Mouse (Mus musculus) spleen, adult 2 months (tissue): ENCODE results near the gene Slc35f3. TPM values are rescaled to one million over a fixed set of nuclear protein-coding genes. Genes with fewer than 3 reads are reported as not detected.

Experiments
- DNase-seq, 2 experiments: peaks; one replicate each; pipeline versions ENCODE4 v3.0.0 to v3.0.0-alpha.2; 2012 to 2021; ENCODE audit warnings: low spot score in 2 of 2, low read depth in 1 of 2
- H3K27ac ChIP-seq: fragments of 200-500 bp; 2 replicates; pipeline ENCODE4 v1.5.1; 2012; ENCODE audit warnings: low read length, inconsistent platforms; ENCODE audit not compliant: insufficient read depth
- H3K27me3 ChIP-seq: fragments of 200-500 bp; 2 replicates; pipeline ENCODE4 v1.6.1; 2012; ENCODE audit warnings: mild to moderate bottlenecking, moderate library complexity, low read length, inconsistent platforms; ENCODE audit not compliant: control insufficient read depth, insufficient read depth
- H3K36me3 ChIP-seq: fragments of 200-500 bp; 2 replicates; pipeline ENCODE4 v1.6.1; 2012; ENCODE audit warnings: mild to moderate bottlenecking, low read length, inconsistent platforms; ENCODE audit not compliant: control insufficient read depth, insufficient read depth
- H3K4me1 ChIP-seq: fragments of 200-500 bp; 2 replicates; pipeline ENCODE4 v1.6.1; 2011; ENCODE audit warnings: inconsistent platforms; ENCODE audit not compliant: control insufficient read depth, insufficient read depth, insufficient read length
- H3K4me3 ChIP-seq: fragments of 200-500 bp; 2 replicates; pipeline ENCODE4 v1.5.1; 2011; ENCODE audit warnings: mild to moderate bottlenecking, inconsistent platforms; ENCODE audit not compliant: insufficient read depth, insufficient read length; ENCODE audit errors: extremely low read depth
- CTCF ChIP-seq: fragments of 200-500 bp; IDR thresholded peaks from 2 replicates; pipeline ENCODE4 v1.5.1; 2011; ENCODE audit warnings: mild to moderate bottlenecking, inconsistent platforms; ENCODE audit not compliant: insufficient read depth, insufficient read length, insufficient replicate concordance; ENCODE audit errors: extremely low read depth
- POLR2A ChIP-seq: fragments of 200-500 bp; IDR thresholded peaks from 2 replicates; pipeline ENCODE4 v1.6.1; 2011; ENCODE audit warnings: low read depth, low read length, inconsistent platforms
- WGBS: fragments of 180-500 bp; shearing (Covaris S2); methylation state at CpG from one replicate; pipeline ENCODE4 v1.1.7; 2018; 5-methylcytosine and 5-hydroxymethylcytosine counted together
- polyA plus RNA-seq: library from polyadenylated mRNA; depleted of rRNA; stranded (reverse); fragments of >200 nt; gene quantifications from 2 replicates; pipeline ENCODE4 v1.2.3, GENCODE M21; 2012; rRNA removed

Slc35f3 gene
- polyA plus RNA-seq, 1 experiment, result not detected

GRCm38 (mm10) chr8:126422920-126423300 lies 124.6 kb downstream of the Slc35f3 start:
- 14% methylated on average over 9 of the region's 9 CpGs for WGBS
- Histone ChIP-seq H3K27me3 (no peaks in the 10 kb centered on the region), H3K4me3 (peak overlapping the region; percentile 96), H3K4me1 (peaks cover 5% of the 10 kb centered on the region), H3K36me3 (peaks cover 13% of the 10 kb centered on the region), H3K27ac (no peak overlapping the region)
- TF ChIP-seq POLR2A (no peak), CTCF (no peak)
- no peak for DNase-seq

GRCm38 (mm10) chr8:126424163-126424562 lies 125.8 kb downstream of the Slc35f3 start:
- Histone ChIP-seq H3K4me3 (no peak overlapping the region), H3K4me1 (peaks cover 5% of the 10 kb centered on the region), H3K36me3 (peaks cover 21% of the 10 kb centered on the region), H3K27me3 (no peaks in the 10 kb centered on the region), H3K27ac (no peak overlapping the region)
- no peak for DNase-seq
- TF ChIP-seq CTCF (no peak), POLR2A (no peak)
- 92% methylated on average over 4 of the region's 4 CpGs for WGBS

- Histone ChIP-seq H3K36me3 (peaks cover 21% of the 10 kb centered on the region), H3K27ac (no peak overlapping the region), H3K27me3 (no peaks in the 10 kb centered on the region), H3K4me1 (peaks cover 5% of the 10 kb centered on the region), H3K4me3 (no peak overlapping the region)
- WGBS, result 87% methylated on average over 1 of the region's 1 CpGs
- TF ChIP-seq POLR2A (no peak), CTCF (no peak)
- DNase-seq, result no peak
These were observed 126.6 kb downstream of the Slc35f3 start for GRCm38 (mm10) chr8:126424946-126425345.

- 96% methylated on average over 5 of the region's 5 CpGs for WGBS
- no peaks in the 10 kb centered on the region for H3K4me1 ChIP-seq
These were observed 131.3 kb downstream of the Slc35f3 start for GRCm38 (mm10) chr8:126429635-126430034.

GRCm38 (mm10) chr8:126433827-126434226 lies 135.5 kb downstream of the Slc35f3 start:
- H3K4me3 ChIP-seq, result no peak overlapping the region
- WGBS, result 87% methylated on average over 7 of the region's 7 CpGs

More at GRCm38 (mm10) chr8:126429635-126430034, 131.3 kb downstream of the Slc35f3 start:
- Histone ChIP-seq H3K36me3 (peaks cover 24% of the 10 kb centered on the region), H3K4me3 (no peak overlapping the region), H3K27ac (no peak overlapping the region), H3K27me3 (no peaks in the 10 kb centered on the region)
- no peak for TF ChIP-seq CTCF
- TF ChIP-seq POLR2A, result no peak
- no peak for DNase-seq

GRCm38 (mm10) chr8:126438937-126439336 lies 140.6 kb downstream of the Slc35f3 start:
- WGBS, result 78% methylated on average over 2 of the region's 2 CpGs
- H3K36me3 ChIP-seq, result peaks cover 16% of the 10 kb centered on the region
- DNase-seq, result no peak
- no peak overlapping the region for H3K27ac ChIP-seq
- H3K4me3 ChIP-seq, result no peak overlapping the region
- H3K27me3 ChIP-seq, result no peaks in the 10 kb centered on the region
- H3K4me1 ChIP-seq, result no peaks in the 10 kb centered on the region
- TF ChIP-seq CTCF (no peak), POLR2A (no peak)

More at GRCm38 (mm10) chr8:126433827-126434226, 135.5 kb downstream of the Slc35f3 start:
- Histone ChIP-seq H3K4me1 (no peaks in the 10 kb centered on the region), H3K27ac (no peak overlapping the region), H3K36me3 (peaks cover 13% of the 10 kb centered on the region), H3K27me3 (no peaks in the 10 kb centered on the region)
- no peak for DNase-seq
- TF ChIP-seq CTCF (no peak), POLR2A (no peak)

Other genes with a start within 250 kb of the Slc35f3 start
- 25.6 and 43.0 TPM in 2 replicates for gene Coa6, start 124.0 kb downstream of the Slc35f3 start, polyA plus RNA-seq
- 3.9 and 5.0 TPM in 2 replicates for gene Tarbp1, start 176.5 kb downstream of the Slc35f3 start, polyA plus RNA-seq